Mouse (Mus musculus) megakaryocyte, embryonic 14.5 days (primary cell): ENCODE measurements around the gene Cela3b.

Experiments used
- FLI1 ChIP-seq: IDR thresholded peaks from 2 replicates; pipeline ENCODE4 v1.6.1; 2012; ENCODE audit warnings: low read length, inconsistent platforms, mixed read lengths
- GATA1 ChIP-seq: IDR thresholded peaks from 3 replicates; pipeline ENCODE4 v1.6.1; 2012; ENCODE audit warnings: mixed read lengths, low read length, inconsistent platforms, borderline replicate concordance

- TF ChIP-seq GATA1 (no peak), FLI1 (no peak)
These were observed 20.6 kb downstream of the Cela3b start, which contains the start of gene Cela3a for GRCm38 (mm10) chr4:137409691-137410090.
